Mouse (Mus musculus): ENCODE results near the gene Rit1. TPM values are rescaled to one million over a fixed set of nuclear protein-coding genes. Genes with fewer than 3 reads are reported as not detected.
A peak's percentile ranks its signal among the peaks of the same experiment; 100 is the strongest.
"Not testable (repeated sequence)": the region's sequence is repeated elsewhere in the genome, so short reads cannot be mapped to it uniquely, and the experiment has no call there.

Gene Rit1
- total RNA-seq (2015; ENCODE audit: low replicate concordance) (13.0 and 20.2 TPM in 2 replicates), total RNA-seq (2017; ENCODE audit: low replicate concordance) (27.6 and 45.9 TPM in 2 replicates)

- ATAC-seq (replicated peaks; ENCODE audit: low FRiP score, poor library complexity, severe bottlenecking) = peak; percentile 95
Measured at GRCm38 (mm10) chr3:88716399-88717197, at the start of gene Rit1. Rit1 (plus strand) TSS chr3:88716838.

- ATAC-seq (replicated peaks; ENCODE audit: low FRiP score, poor library complexity, severe bottlenecking) = peak; percentile 88
Measured at GRCm38 (mm10) chr3:88677399-88677798, 39.2 kb upstream of the Rit1 start.

- ATAC-seq (replicated peaks; ENCODE audit: low FRiP score, poor library complexity, severe bottlenecking) = no peak
Measured at GRCm38 (mm10) chr3:88683814-88684213, 32.8 kb upstream of the Rit1 start.

- no peak for ATAC-seq (replicated peaks; ENCODE audit: low FRiP score, poor library complexity, severe bottlenecking)
Measured at GRCm38 (mm10) chr3:88684236-88684979, 32.2 kb upstream of the Rit1 start.

- ATAC-seq (replicated peaks; ENCODE audit: low FRiP score, poor library complexity, severe bottlenecking) = peak; percentile 100
Measured at GRCm38 (mm10) chr3:88684980-88685941, 31.4 kb upstream of the Rit1 start, which contains the start of gene Khdc4. Khdc4 (plus strand) TSS chr3:88685803.

- peak; percentile 32 for ATAC-seq (replicated peaks; ENCODE audit: low FRiP score, poor library complexity, severe bottlenecking)
Measured at GRCm38 (mm10) chr3:88685958-88686451, 30.6 kb upstream of the Rit1 start.

- ATAC-seq (replicated peaks; ENCODE audit: low FRiP score, poor library complexity, severe bottlenecking) = no peak
Measured at GRCm38 (mm10) chr3:88686734-88687611, 29.7 kb upstream of the Rit1 start.

GRCm38 (mm10) chr3:88689079-88689478 is 27.6 kb upstream of the Rit1 start:
- ATAC-seq (replicated peaks; ENCODE audit: low FRiP score, poor library complexity, severe bottlenecking) = no peak

GRCm38 (mm10) chr3:88695545-88695944 is 21.1 kb upstream of the Rit1 start:
- ATAC-seq (replicated peaks; ENCODE audit: low FRiP score, poor library complexity, severe bottlenecking) = no peak

GRCm38 (mm10) chr3:88698051-88698450 is 18.6 kb upstream of the Rit1 start:
- ATAC-seq (replicated peaks; ENCODE audit: low FRiP score, poor library complexity, severe bottlenecking) = no peak

GRCm38 (mm10) chr3:88698834-88699233 is 17.8 kb upstream of the Rit1 start:
- no peak for ATAC-seq (replicated peaks; ENCODE audit: low FRiP score, poor library complexity, severe bottlenecking)

GRCm38 (mm10) chr3:88700247-88700646 is 16.4 kb upstream of the Rit1 start:
- ATAC-seq (replicated peaks; ENCODE audit: low FRiP score, poor library complexity, severe bottlenecking) = no peak

- no peak for ATAC-seq (replicated peaks; ENCODE audit: low FRiP score, poor library complexity, severe bottlenecking)
Measured at GRCm38 (mm10) chr3:88701222-88701621, 15.4 kb upstream of the Rit1 start.

GRCm38 (mm10) chr3:88713709-88714108 is 2.9 kb upstream of the Rit1 start:
- ATAC-seq (replicated peaks; ENCODE audit: low FRiP score, poor library complexity, severe bottlenecking) = no peak

- ATAC-seq (replicated peaks; ENCODE audit: low FRiP score, poor library complexity, severe bottlenecking) = no peak
Measured at GRCm38 (mm10) chr3:88714725-88715124, 1.9 kb upstream of the Rit1 start.

GRCm38 (mm10) chr3:88715716-88716115 is 922 bp upstream of the Rit1 start:
- ATAC-seq (replicated peaks; ENCODE audit: low FRiP score, poor library complexity, severe bottlenecking) = not testable (repeated sequence)

GRCm38 (mm10) chr3:88717198-88717798 is 660 bp downstream of the Rit1 start:
- ATAC-seq (replicated peaks; ENCODE audit: low FRiP score, poor library complexity, severe bottlenecking) = peak; percentile 50

- 0 out of 2 replicates have a peak, but pooled peaks have one; percentile 51 for ATAC-seq (replicated peaks; ENCODE audit: low FRiP score, poor library complexity, severe bottlenecking)
Measured at GRCm38 (mm10) chr3:88717831-88718230, 1.2 kb downstream of the Rit1 start.
